Mouse (Mus musculus) heart, adult 8-10 months (tissue): ENCODE measurements around the gene Entpd8. TPM values are rescaled to one million over a fixed set of nuclear protein-coding genes. Genes with fewer than 3 reads are reported as not detected.

Source experiments
- DNase-seq: peaks from one replicate; pipeline ENCODE4 v3.0.0; 2022; ENCODE audit warnings: low spot score
- total RNA-seq, 4 experiments: library from RNA; stranded (reverse); gene quantifications; 2 replicates each; pipeline ENCODE4 v1.2.4; 2022

Gene Entpd8
- not detected for total RNA-seq

DNA sequence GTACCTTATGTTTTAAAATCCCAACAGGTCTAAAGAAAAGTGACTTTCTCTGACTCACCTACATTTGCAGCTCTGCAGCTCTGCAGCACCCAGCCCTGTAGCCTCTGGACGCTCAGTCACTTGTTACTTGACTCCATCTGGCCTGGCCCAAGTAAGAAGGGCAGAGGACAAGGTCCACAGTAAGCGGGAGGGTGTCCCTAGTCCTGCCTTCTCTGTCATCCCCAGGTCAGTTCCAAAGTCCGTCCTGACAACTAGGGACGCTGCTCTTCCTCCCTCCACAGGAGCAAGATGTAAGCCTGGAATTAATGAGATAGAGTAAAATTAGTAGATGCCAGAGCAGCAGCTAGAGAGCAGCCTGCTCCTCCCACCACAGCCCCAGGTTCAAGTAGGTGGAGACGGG is at the start of gene Entpd8:
Gene Entpd8 (plus strand): TSS at position 229 of the 400 bp plus-strand sequence.
- DNase-seq: no peak

DNA sequence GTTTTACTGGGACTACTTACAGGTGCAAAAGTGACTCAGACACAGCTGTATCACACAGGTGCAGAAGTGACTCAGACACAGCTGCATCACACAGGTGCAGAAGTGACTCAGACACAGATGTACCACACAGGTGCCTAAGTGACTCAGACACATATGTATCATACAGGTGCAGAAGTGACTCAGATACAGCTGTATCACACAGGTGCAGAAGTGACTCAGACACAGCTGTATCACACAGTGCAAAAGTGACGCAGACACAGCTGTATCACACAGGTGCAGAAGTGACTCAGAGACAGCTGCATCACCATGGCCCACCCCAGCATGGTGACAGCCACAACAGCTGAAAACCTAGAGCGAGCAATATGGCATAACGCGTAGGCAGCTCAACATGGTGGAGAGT is 45.1 kb upstream of the Entpd8 start:
- DNase-seq: no peak

DNA sequence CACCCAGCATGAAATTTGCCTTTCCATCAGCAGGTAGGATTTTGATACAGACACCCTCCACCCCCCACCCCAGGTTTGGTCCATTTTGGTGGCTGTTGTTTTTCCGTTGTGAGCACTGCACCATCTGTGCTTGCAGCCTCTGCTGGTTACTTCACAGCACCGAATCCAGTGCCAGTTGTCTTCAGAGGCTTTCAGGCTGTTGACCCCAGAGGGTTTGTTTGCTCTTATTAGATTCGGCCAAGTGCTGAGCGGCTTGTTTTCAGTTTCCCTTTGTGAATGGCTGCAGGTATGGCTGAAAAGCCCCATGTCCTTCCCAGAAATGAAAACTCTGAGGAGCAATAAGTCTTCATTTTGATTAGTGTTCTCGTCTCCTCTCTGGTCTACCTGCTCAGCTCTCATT is 40.0 kb upstream of the Entpd8 start:
- no peak for DNase-seq

DNA sequence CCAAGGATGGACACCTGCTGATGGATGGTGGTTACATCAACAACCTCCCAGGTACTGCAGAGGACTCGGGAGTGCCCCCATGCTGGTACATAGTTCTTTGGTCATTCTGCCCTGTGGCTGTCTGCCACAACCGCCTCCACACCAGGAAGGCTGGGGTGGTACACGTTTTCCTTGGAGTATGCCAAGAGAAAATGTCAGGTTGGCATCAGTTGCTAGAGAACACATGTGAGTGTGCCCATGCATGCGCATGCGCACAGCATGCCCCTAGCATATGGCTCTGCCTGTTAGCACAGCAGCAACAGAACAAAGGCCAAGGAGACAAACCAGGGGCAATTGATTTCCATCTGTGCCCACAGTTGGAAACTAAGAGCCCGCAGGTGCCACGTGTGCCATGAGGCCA is 29.2 kb upstream of the Entpd8 start:
- no peak for DNase-seq

DNA sequence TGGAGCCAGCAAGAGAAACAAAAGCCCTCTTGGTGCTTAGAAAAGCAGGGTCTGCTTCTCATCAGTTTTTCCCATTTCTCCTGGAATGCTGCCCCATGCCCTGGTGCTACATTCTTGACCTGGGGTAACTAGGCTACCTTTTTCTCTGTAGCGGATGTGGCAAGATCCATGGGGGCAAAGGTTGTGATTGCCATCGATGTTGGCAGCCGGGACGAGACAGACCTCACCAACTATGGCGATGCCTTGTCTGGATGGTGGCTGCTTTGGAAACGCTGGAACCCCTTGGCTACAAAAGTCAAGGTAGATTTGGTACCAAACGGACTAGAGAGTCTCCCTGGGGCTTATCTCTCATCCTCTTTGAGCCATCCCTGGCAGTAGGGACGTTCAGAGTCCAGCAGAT is 28.7 kb upstream of the Entpd8 start:
- DNase-seq: no peak

DNA sequence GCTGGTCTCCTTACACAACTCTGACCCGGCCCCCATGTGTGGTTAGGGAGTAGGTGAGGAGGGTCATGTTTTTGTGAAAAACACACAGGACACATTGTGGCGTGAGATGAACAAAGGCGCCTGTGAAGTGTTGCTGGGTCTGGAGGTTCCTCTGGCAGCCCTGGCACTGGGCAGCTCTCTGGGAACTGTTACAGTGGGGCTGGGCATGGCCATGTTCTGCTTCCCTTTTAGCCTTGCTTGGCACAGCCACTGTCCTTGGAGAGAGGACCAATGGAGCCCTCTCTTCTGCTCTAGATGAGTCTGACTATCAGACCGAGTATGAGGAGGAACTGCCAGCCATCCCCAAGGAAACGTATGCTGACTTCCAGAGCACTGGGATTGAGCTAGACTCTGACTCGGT is 27.0 kb upstream of the Entpd8 start:
- no peak for DNase-seq

DNA sequence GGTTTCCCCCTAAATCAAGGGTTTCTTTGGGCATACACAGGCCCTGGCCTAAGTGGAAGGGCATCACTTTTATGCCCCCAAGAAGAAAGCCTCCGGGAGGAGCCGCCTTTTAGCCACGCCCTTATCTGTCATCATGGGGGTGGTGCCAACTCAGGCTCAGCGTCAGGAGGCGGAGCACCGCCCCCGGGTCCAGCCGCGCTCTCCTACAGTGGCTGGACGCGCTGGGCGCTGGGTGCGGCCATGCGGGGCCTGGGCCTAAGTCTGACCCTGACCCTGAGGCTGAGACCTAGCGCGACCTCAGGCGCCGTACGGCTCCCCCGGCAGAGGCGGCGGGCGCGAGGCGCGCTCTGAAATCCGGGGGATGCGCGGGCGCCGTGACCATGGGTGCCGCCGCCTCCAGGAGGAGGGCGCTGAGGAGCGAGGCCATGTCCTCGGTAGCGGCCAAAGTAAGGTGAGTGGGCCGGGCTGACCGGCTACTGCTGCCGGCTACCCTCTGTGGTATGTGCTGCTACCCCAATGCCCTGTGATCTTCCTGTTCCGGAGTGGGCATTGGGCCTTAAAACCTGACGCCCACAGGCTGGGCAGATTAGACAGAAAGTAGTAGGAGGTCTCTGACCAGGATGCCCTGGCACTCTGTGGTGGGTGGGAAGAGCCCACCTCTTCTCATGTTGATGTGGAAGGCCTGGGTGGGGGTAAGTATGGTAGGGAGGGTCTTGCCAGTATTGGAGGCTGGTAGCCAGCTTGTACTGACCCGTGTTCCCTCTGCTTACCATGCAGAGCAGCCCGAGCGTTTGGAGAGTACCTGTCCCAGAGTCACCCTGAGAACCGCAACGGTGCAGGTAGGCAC is 25.7 kb upstream of the Entpd8 start, which contains the start of gene Nsmf:
Gene Nsmf (plus strand): TSS at position 135 of the 847 bp plus-strand sequence.
- DNase-seq: peak; percentile 88

DNA sequence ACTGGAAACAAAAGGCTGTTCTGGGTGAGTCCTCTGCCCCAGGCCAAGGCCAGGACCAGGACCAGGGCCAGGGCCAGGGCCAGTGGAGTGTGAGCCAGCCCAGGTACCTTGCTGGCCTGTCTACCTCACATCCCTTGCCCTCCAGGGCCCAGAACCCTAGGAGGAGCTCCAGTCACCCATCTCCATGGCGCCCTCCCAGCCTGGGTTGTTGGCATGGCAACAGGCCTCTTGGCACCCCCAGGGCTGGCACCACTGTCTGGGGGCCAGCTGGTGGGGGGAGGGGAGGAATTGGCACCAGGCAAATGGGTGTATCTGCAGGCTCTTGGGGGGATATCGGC is 25.1 kb upstream of the Entpd8 start:
- DNase-seq: no peak

DNA sequence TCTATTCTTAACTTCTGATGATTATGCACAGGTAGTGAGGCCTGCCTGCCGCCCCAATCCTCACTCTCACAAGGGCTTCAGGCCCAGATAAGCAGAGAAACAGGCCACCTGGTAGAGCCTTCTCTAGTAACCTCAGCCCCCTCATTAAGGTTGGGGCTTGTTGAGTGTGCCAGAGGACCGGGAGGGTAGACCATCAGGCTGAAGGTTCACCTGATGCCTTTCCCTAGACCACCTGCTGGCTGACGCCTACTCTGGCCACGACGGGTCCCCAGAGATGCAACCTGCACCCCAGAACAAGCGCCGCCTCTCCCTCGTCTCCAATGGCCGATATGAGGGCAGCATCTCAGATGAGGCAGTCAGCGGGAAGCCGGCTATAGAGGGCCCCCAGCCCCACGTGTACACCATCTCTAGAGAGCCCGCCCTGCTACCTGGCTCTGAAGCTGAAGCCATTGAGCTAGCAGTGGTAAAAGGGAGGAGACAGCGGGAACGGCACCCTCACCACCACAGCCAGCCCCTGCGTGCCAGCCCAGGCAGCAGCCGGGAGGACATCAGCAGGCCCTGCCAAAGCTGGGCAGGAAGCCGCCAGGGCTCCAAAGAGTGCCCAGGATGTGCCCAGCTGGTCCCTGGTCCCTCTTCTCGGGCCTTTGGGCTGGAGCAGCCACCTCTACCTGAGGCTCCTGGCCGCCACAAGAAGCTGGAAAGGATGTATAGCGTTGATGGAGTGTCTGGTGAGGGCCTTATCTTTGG is 24.5 kb upstream of the Entpd8 start:
- no peak for DNase-seq

DNA sequence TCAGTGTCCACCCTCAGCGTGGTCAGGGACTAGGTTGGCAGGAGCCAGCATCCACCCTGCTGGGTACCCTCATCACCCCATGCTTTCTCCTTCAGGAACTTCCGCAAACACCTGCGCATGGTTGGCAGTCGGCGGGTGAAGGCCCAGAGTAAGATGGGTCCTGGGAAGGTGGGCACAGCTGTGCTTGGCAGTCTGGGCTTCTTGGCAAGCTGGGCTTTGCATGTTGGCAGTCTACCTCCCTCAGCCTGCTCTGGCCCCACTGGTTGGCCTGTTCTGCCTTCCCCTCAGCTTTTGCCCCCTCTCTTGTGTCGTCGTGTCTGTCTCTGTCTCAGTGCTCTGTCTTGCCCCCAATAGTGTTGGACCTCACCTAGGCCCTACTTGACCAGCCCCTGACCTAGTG is 21.2 kb upstream of the Entpd8 start:
- no peak for DNase-seq

DNA sequence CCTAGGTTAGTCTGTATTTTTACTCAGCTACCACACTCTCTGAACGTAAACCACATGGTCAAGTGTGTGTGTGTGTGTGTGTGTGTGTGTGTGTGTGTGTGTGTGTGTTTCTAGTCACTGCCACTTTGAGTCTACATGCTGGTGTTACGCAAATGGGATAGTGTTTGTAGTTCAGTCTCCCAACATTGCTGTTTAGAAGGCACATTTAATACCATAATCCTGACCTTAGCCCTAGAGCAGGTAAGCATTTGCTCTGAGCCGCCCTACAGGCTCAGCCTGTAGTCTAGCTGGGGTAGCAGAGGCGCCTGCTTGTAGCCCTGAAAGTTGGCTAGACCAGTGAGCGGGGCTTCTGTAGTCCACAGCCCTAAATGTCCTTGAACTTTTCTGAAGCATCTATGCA is 16.6 kb upstream of the Entpd8 start:
- no peak for DNase-seq

DNA sequence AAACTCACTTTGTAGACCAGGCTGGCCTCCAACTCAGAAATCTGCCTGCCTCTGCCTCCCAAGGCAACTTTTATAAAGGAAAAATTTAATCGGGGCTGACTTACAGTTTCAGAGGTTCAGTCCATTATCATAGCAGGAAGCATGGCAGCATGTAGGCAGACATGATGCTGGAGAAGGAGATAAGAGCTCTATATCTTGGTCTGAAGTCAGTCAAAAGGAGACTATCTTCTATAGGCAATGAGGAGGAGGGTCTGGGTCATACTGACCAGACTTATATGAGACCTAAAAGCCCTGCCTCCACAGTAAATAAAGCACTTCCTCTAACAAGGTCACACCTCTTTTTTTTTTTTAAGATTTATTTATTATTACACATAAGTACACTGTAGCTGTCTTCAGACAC is 15.8 kb upstream of the Entpd8 start:
- DNase-seq: no peak

DNA sequence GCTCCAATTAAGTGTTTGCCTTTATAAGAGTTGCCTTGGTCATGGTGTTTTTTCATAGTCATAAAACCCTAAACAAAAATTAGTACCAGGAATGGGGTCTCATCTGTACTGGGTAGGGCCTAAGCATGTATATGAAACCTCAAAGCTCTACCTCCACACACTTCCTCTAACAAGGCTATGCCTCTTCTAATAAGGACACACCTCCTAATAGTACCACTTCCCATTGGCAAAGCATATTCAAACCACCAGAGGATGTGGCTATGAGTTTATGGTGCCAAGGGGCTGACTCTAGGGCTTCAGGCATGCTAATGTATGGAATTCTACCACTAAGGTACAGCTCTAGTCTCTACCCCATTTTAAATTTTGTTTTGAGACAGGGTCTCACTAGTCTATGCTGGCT is 14.6 kb upstream of the Entpd8 start:
- DNase-seq: no peak

DNA sequence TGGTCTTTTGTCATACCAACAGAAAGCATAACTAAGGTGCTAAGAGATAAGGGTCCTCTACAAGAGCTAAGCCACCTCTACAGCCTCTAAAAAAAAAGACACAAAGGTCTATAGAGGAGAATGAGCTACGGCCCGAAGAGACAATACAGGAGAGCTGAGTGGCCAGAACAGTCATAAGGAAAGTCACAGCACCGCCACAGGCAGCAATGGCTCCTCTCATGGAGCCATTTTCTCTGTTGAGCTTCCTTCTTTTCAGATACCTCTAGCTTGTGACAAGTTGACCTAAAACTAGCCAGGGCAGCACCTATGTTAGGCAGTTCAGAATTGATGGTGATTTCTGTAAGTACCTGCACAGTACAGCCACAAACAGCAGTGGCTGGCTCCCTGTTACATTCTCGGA is 13.6 kb upstream of the Entpd8 start:
- DNase-seq: no peak

DNA sequence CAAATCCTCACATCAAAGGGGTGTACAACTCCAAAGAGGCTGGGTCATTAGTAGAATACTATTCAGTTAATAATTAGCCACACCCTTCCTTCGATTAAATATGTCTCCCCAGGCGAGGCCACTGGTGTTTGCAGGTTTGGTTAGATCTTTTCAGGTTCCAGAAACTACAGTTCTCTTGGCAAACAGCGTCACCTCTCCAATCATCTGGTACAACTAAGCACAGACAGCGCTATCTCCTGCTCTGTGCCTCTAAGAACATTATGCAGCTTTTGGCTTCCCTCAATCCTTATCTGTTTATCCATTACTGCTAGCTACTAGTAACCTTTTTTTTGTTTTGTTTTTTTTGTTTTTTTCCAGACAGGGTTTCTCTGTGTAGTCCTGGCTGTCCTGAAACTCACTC is 10.6 kb upstream of the Entpd8 start:
- DNase-seq: no peak

DNA sequence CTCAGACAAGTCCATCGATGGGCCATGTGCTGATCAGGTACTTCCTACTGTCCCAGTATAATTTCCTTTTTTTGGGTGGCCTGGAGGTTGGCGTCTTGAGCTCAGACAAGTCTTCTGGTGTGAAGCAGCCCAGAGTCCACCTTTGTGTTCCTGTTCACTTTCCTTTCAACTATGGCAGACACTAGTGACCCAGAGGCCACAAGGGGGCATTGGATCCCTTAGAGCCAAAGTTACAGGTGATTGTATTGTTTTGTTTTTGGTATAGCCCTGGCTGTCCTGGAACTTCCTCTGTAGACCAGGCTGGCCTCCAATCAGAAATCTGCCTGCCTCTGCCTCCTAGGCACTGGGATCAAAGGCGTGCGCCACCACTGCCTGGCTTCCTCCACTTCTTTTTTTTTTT is 7.7 kb upstream of the Entpd8 start:
- no peak for DNase-seq

DNA sequence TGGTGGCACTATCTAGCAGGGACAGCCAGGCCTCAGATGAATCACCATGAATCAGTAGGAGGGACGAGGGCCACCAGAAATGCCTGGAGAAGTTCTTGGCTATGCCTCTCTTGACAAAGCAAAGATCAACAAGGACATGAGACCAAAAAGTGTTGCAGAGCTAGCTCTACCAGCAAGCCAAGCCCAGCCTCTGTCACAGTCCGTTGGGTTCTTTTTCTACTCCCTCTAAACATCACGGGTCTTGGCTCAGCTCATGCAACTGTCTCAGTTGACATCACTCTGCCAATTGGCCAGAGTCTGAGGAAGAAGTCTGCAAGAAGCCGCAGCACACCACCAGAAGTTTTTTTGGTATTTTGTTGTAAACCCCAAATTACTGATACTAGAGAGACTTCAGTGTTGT is 4.6 kb upstream of the Entpd8 start:
- no peak for DNase-seq

DNA sequence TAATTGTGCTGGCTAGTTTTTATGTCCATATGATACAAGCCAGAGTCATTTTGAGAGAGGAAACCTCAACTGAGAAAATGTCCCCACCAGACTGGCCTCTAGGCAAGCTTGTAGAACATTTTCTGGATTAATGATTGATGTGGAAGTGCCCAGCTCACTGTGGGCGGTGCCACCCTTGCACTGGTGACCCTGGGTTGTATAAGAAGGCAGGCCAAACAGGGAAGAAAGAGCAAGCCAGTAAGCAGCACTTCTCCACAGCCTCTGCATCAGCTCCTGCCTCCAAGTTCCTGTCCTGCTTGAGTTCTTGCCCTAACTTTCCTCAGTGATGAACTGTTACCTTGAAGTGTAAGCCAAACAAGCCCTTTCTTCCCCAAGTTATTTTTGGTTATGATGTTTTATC is 1.1 kb upstream of the Entpd8 start:
- DNase-seq: no peak

DNA sequence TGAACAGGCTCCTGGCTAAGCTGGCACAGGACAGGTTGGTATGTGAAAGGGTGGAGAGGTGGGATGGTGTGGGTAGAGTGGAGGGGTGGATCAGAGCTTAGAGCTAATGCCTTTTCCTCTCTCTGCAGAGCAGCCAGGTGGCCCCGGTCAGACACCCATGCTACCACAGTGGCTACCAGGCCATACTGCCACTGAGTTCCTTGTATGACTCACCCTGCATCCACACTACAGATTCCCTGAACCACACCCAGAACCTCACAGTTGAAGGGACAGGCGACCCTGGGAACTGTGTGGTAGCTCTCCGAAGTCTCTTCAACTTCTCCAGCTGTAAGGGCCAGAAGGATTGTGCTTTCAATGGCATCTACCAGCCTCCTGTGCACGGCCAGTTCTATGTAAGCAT is 3.6 kb downstream of the Entpd8 start:
- DNase-seq: no peak

DNA sequence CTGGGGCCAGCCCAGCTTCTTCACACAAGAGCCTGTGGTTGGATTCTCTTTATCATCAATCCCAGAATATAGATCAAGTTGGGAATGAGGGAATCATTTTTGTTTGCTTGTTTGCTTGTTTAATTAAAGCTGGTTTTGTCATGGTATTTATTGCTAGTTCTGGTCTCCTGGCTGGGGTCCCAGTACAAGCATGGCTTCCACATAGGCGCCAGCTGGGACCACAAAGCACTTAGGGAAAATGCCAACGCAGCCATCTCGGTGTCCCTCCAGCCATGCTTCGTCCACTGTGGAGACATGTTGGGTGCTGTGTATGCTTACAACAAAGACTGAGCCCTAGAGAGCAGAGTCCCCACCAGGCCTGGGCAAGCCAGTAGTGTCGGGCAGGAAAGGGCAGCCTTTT is 5.5 kb downstream of the Entpd8 start:
- no peak for DNase-seq

DNA sequence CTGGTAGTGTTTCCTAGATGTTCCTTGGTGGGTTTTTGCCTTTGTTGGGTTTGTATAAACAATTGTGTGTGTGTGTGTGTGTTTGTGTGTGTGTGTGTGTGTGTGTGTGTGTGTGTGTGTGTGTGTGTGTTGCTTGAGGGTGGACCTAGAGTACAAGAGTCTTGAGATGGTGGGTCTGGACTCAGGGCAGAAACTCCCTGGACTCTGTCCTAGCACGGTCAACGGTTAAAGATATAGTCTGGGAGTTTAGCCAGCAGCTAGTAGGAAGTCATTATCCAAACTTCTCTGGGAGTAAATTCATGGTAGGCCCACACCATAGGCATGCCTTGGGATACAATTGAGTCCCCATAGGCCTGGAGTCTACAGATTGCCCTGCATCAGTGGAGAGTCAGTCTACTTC is 7.7 kb downstream of the Entpd8 start:
- DNase-seq: no peak

DNA sequence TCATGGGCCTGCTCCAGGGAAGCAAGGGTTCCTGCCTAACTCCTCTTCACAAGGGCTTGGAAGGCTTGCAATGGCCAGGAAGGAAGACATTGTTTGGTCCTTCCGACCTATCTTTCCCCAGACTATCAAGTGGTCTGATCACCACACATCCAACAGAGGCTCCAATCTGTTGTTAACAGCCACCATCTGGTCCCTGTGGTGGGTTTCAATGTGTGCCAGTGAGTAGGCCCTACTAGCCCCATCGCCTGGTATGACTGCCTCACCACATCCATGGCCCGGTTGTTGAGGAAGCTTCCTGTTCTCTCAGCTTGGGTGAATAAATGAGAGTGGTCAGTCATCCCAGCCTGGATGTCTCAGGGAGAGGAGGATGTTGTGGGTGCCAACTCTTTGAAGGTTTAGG is 8.5 kb downstream of the Entpd8 start:
- no peak for DNase-seq

DNA sequence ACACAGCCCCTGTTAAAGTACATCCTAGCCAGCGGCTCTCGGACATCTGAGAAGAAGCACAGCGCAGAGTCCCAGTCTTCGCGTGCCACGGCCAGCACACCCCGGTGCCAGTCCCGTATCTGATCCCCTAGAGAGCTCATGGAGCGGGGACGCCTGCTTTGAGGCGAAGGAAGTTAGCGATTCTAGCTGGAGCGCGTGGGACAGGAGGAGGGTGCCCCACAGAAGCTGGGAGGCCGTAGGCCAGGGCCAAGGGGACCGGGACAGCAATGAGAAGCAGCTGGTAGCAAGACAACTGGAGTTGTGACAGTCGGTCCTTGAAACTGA is 14.6 kb downstream of the Entpd8 start:
- no peak for DNase-seq
